Mouse (Mus musculus) ES-E14 (cell line): Measurements from ENCODE around the gene Hist1h1a. TPM values are rescaled to one million over a fixed set of nuclear protein-coding genes. Genes with fewer than 3 reads are reported as not detected.
"Not testable (repeated sequence)": the region's sequence is repeated elsewhere in the genome, so short reads cannot be mapped to it uniquely, and the experiment has no call there.

ENCODE experiments used
- DNase-seq: peaks from one replicate; pipeline ENCODE4 v3.0.0-alpha.2; 2013; ENCODE audit warnings: low read depth, low spot score
- H3K27ac ChIP-seq: 2 replicates; pipeline ENCODE4 v1.5.1; 2012; ENCODE audit warnings: low read depth, mild to moderate bottlenecking, low read length, moderate library complexity, mixed read lengths; ENCODE audit not compliant: poor library complexity, insufficient read depth, severe bottlenecking
- H3K36me3 ChIP-seq: 2 replicates; pipeline ENCODE4 v1.6.1; 2012; ENCODE audit warnings: mild to moderate bottlenecking, low read length, moderate library complexity, mixed read lengths; ENCODE audit not compliant: control insufficient read depth, poor library complexity, insufficient read depth, severe bottlenecking
- H3K4me1 ChIP-seq, 2 experiments: fragments of 150-350 bp in 1 of 2; sonication (generic) in 1 of 2; 2 replicates each; pipeline ENCODE4 v1.6.1; 2012; ENCODE audit warnings: low read length in 2 of 2, mild to moderate bottlenecking in 1 of 2, mixed read lengths in 1 of 2; ENCODE audit not compliant: control insufficient read depth in 2 of 2, insufficient read depth in 2 of 2, poor library complexity in 1 of 2
- H3K4me3 ChIP-seq, 2 experiments: fragments of 150-350 bp in 1 of 2; sonication (generic) in 1 of 2; 2 replicates each; pipeline ENCODE4 v1.5.1; 2012; ENCODE audit warnings: low read length in 2 of 2, low read depth in 1 of 2, mild to moderate bottlenecking in 1 of 2, mixed read lengths in 1 of 2; ENCODE audit not compliant: insufficient read depth in 1 of 2, poor library complexity in 1 of 2, severe bottlenecking in 1 of 2
- H3K9ac ChIP-seq: 2 replicates; pipeline ENCODE4 v1.6.1; 2012; ENCODE audit warnings: low read depth, mild to moderate bottlenecking, low read length, mixed read lengths; ENCODE audit not compliant: poor library complexity, insufficient read depth, severe bottlenecking
- H3K9me3 ChIP-seq: fragments of 150-350 bp; sonication (generic); 2 replicates; pipeline ENCODE4 v1.6.1; 2012; ENCODE audit warnings: low read depth, mild to moderate bottlenecking, low read length; ENCODE audit not compliant: control insufficient read depth, insufficient read depth
- CHD2 ChIP-seq: IDR thresholded peaks from 2 replicates; pipeline ENCODE4 v1.6.1; 2014; ENCODE audit warnings: mild to moderate bottlenecking, low read depth, low read length, inconsistent platforms
- HCFC1 ChIP-seq: IDR thresholded peaks from 2 replicates; pipeline ENCODE4 v1.6.1; 2012; ENCODE audit warnings: low read length, inconsistent platforms, borderline replicate concordance; ENCODE audit not compliant: insufficient read depth
- MAFK ChIP-seq: IDR thresholded peaks from 2 replicates; pipeline ENCODE4 v1.6.1; 2014; ENCODE audit warnings: mild to moderate bottlenecking, low read depth, low read length, inconsistent platforms; ENCODE audit not compliant: insufficient read depth
- ZC3H11A ChIP-seq: IDR thresholded peaks from 2 replicates; pipeline ENCODE4 v1.6.1; 2012; ENCODE audit warnings: low read depth, mild to moderate bottlenecking, inconsistent platforms, low read length, borderline replicate concordance
- ZNF384 ChIP-seq: IDR thresholded peaks from 2 replicates; pipeline ENCODE4 v1.6.1; 2012; ENCODE audit warnings: low read depth, low read length, inconsistent platforms
- in situ Hi-C, 2 experiments: fragments of 600-800 bp; cut with MboI; formaldehyde crosslinking; loops; one replicate each; pipeline ENCODE4 v1.15.1; 2025; ENCODE audit warnings: low sequenced_read_pairs in 2 of 2, inconsistent platforms in 1 of 2; ENCODE audit not compliant: unreplicated experiment in 2 of 2
- total RNA-seq: library from RNA; depleted of rRNA; stranded (reverse); fragments of 300-350 nt; gene quantifications from 2 replicates; pipeline ENCODE4 v1.2.3, GENCODE M21; 2012

The Hist1h1a gene
- total RNA-seq, 1 experiment = 1,468 TPM

- in situ Hi-C loops = loop anchor here in 1 of 2 experiments (25.0 kb wide), 1 partner anchor 1729 kb away; the partner anchor contains the start of genes Hist1h2ag, Hist1h2ah, Hist1h2bj and Hist1h2bk
- no peaks in the 10 kb centered on the region for H3K9me3 ChIP-seq
- H3K4me1 ChIP-seq = no peaks in the 10 kb centered on the region; a peak in 2 of 4 replicates
- TF ChIP-seq CHD2 (no peak), HCFC1 (no peak), MAFK (no peak), ZC3H11A (no peak), ZNF384 (no peak)
- H3K27ac ChIP-seq = no peak overlapping the region
- no peak for DNase-seq
- H3K36me3 ChIP-seq = no peaks in the 10 kb centered on the region
- H3K4me3 ChIP-seq = no peak overlapping the region
- H3K9ac ChIP-seq = no peak overlapping the region
These were observed 3.3 kb downstream of the Hist1h1a start for GRCm38 (mm10) chr13:23766772-23767171.

- in situ Hi-C loops = loop anchor here in 1 of 2 experiments (25.0 kb wide), 1 partner anchor 1732 kb away; the partner anchor contains the start of genes Hist1h2ag, Hist1h2ah, Hist1h2bj and Hist1h2bk
- TF ChIP-seq ZC3H11A (no peak), CHD2 (no peak), ZNF384 (no peak), HCFC1 (no peak), MAFK (no peak)
- no peak for DNase-seq
These were observed 5.5 kb downstream of the Hist1h1a start for GRCm38 (mm10) chr13:23768834-23769397.

GRCm38 (mm10) chr13:23769613-23770012, 6.1 kb downstream of the Hist1h1a start, which contains the start of gene Trim38:
TSS of gene Trim38 (plus strand) at chr13:23769913.
- in situ Hi-C loops = loop anchor here in 1 of 2 experiments (25.0 kb wide), 1 partner anchor 1732 kb away; the partner anchor contains the start of genes Hist1h2ag, Hist1h2ah, Hist1h2bj and Hist1h2bk

More at GRCm38 (mm10) chr13:23768834-23769397, 5.5 kb downstream of the Hist1h1a start:
- H3K4me1 ChIP-seq = peaks cover 0 to 2% of the 10 kb centered on the region in 2 experiments; a peak in 3 of 4 replicates
- H3K36me3 ChIP-seq = no peaks in the 10 kb centered on the region
- H3K4me3 ChIP-seq = no peak overlapping the region
- no peak overlapping the region; the same call in 1 of the 2 replicates for H3K9ac ChIP-seq
- no peaks in the 10 kb centered on the region for H3K9me3 ChIP-seq
- no peak overlapping the region for H3K27ac ChIP-seq

GRCm38 (mm10) chr13:23772561-23773313, 9.3 kb downstream of the Hist1h1a start:
- Histone ChIP-seq H3K36me3 (no peaks in the 10 kb centered on the region), H3K9me3 (no peaks in the 10 kb centered on the region), H3K9ac (no peak overlapping the region), H3K4me3 (no peak overlapping the region), H3K4me1 (peaks cover 0 to 2% of the 10 kb centered on the region in 2 experiments; a peak in 3 of 4 replicates), H3K27ac (no peak overlapping the region)
- in situ Hi-C loops = loop anchor here in 1 of 2 experiments (25.0 kb wide), 1 partner anchor 1735 kb away; the partner anchor contains the start of genes Hist1h2ag, Hist1h2ah, Hist1h2bj and Hist1h2bk
- peak; percentile 84 for DNase-seq
- no peak for TF ChIP-seq CHD2
- no peak for TF ChIP-seq HCFC1
- no peak for TF ChIP-seq ZC3H11A
- no peak for TF ChIP-seq MAFK
- TF ChIP-seq ZNF384 = no peak

More at GRCm38 (mm10) chr13:23769613-23770012, 6.1 kb downstream of the Hist1h1a start, which contains the start of gene Trim38:
- H3K27ac ChIP-seq, H3K9me3 ChIP-seq, H3K4me3 ChIP-seq, H3K9ac ChIP-seq, H3K4me1 ChIP-seq, DNase-seq, H3K36me3 ChIP-seq: not testable (repeated sequence)
